Mouse (Mus musculus) neural tube, embryonic 13.5 days (tissue): ENCODE results near the gene Rab3c. TPM values are rescaled to one million over a fixed set of nuclear protein-coding genes. Genes with fewer than 3 reads are reported as not detected.

ENCODE experiments used
- ATAC-seq: fragments of 200-750 bp; cut with Nextera tagmentation; 2 replicates; pipeline ENCODE4 v1.8.0; 2017; ENCODE audit warnings: low read depth, mild to moderate bottlenecking, moderate TSS enrichment, moderate library complexity
- H3K27ac ChIP-seq: fragments of 300-500 bp; sonication (generic); replicated peaks from 2 replicates; pipeline ENCODE4 v1.5.1; 2015; ENCODE audit warnings: moderate library complexity, mild to moderate bottlenecking, inconsistent platforms
- H3K27me3 ChIP-seq: fragments of 300-500 bp; sonication (generic); 2 replicates; pipeline ENCODE4 v1.6.1; 2015; ENCODE audit warnings: mild to moderate bottlenecking, inconsistent platforms
- H3K36me3 ChIP-seq: fragments of 300-500 bp; sonication (generic); 2 replicates; pipeline ENCODE4 v1.6.1; 2015; ENCODE audit warnings: mild to moderate bottlenecking, inconsistent platforms
- H3K4me1 ChIP-seq: fragments of 300-500 bp; sonication (generic); replicated peaks from 2 replicates; pipeline ENCODE4 v1.6.1; 2015; ENCODE audit warnings: inconsistent platforms
- H3K4me2 ChIP-seq: fragments of 300-500 bp; sonication (generic); 2 replicates; pipeline ENCODE4 v1.6.1; 2015; ENCODE audit warnings: inconsistent platforms, mild to moderate bottlenecking, moderate library complexity
- H3K4me3 ChIP-seq: fragments of 300-500 bp; sonication (generic); 2 replicates; pipeline ENCODE4 v1.5.1; 2015; ENCODE audit warnings: mild to moderate bottlenecking, inconsistent platforms
- H3K9ac ChIP-seq: fragments of 300-500 bp; sonication (generic); 2 replicates; pipeline ENCODE4 v1.6.1; 2015; ENCODE audit warnings: moderate library complexity, mild to moderate bottlenecking, inconsistent platforms
- H3K9me3 ChIP-seq: fragments of 300-500 bp; sonication (generic); 2 replicates; pipeline ENCODE4 v1.6.1; 2016; ENCODE audit warnings: inconsistent platforms
- WGBS: fragments of 180-500 bp; shearing (Covaris S2); methylation state at CpG from one replicate; pipeline ENCODE4 v1.1.7; 2015; 5-methylcytosine and 5-hydroxymethylcytosine counted together
- polyA plus RNA-seq: library from polyadenylated mRNA; unstranded; fragments of >200 nt; fragmentation: Nextera tagmentation; extraction: Ambion mirVana; gene quantifications from 2 replicates; pipeline ENCODE4 v1.2.1, GENCODE M21; 2015

Gene Rab3c
- polyA plus RNA-seq, 1 experiment from 2014 or later = 174 TPM

DNA sequence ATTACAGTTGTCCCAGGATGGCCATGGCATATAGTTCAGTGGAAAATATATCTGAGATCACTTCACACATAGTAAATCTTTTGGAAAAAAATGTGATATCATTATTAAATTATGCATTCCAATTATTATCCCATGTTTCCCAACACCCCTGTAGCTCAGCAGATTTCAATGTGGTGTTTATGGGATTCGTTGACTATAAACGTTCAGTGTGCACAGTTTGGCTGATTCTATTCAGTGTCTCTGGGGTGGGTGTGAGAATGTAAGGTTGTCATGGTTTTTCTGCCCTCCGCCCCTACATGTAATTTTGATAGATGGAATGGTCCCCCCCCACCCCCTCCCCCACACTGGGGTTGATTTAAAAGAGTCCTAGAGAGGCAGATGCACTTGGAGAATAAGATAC is 242.3 kb downstream of the Rab3c start:
- no peak for ATAC-seq

DNA sequence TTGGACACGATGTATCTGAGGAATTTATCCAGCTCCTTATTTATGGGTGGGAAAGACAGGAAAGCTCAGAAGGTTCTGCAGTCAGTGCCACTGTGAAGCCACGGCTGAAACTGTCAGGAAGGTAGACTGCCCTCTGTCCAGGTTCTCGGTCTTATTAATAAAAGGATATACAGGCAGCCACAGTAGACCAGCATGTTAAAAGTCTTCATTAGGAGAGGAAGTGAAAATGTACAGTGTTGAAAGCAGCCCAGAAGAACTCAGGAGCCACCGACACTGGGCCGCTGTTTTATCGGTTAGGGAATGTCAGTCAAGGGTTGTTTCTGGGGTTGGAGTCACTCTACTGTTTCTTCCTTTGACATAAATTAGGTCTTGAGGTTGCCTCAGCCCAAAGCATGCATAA is 245.9 kb downstream of the Rab3c start:
- 0 out of 2 replicates have a peak, but pooled peaks cover 6% of the 10 kb centered on the region for H3K4me1 ChIP-seq
- no peak overlapping the region for H3K4me2 ChIP-seq
- no peaks in the 10 kb centered on the region for H3K36me3 ChIP-seq
- H3K9me3 ChIP-seq = no peaks in the 10 kb centered on the region
- no peaks in the 10 kb centered on the region for H3K27me3 ChIP-seq
- H3K4me3 ChIP-seq = no peak overlapping the region
- no peak overlapping the region for H3K27ac ChIP-seq
- ATAC-seq = no peak
- no peak overlapping the region for H3K9ac ChIP-seq
- 79% methylated on average over 6 of the region's 6 CpGs for whole genome bisulfite sequencing

More for the DNA sequence above, 242.3 kb downstream of the Rab3c start:
- no peak overlapping the region for H3K4me3 ChIP-seq
- H3K27me3 ChIP-seq = no peaks in the 10 kb centered on the region
- 94% methylated on average over 3 of the region's 3 CpGs for WGBS
- H3K9me3 ChIP-seq = no peaks in the 10 kb centered on the region
- H3K9ac ChIP-seq = no peak overlapping the region
- no peak overlapping the region for H3K27ac ChIP-seq
- H3K4me2 ChIP-seq = no peak overlapping the region
- no peaks in the 10 kb centered on the region for H3K4me1 ChIP-seq
- H3K36me3 ChIP-seq = no peaks in the 10 kb centered on the region

DNA sequence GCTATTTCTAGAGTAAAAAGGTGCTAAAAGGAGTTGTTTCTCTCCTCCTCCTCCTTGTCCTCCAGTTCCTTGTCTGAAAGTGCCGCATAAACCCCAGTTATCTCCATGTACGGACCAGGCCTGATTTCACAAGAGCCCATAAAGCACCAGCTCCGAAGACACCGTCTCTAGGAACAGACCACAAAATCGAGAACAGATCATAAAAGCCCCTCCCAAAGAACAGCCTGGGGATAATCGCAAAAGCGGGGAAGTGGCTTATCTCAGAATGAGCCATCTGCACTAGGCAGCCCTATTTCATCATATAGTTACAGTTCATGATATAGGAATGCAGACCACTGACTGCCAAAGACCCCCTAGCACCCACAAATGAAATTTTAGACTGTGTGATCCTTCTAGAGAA is 246.8 kb downstream of the Rab3c start:
- H3K9me3 ChIP-seq = no peaks in the 10 kb centered on the region
- 70% methylated on average over 7 of the region's 7 CpGs for WGBS

DNA sequence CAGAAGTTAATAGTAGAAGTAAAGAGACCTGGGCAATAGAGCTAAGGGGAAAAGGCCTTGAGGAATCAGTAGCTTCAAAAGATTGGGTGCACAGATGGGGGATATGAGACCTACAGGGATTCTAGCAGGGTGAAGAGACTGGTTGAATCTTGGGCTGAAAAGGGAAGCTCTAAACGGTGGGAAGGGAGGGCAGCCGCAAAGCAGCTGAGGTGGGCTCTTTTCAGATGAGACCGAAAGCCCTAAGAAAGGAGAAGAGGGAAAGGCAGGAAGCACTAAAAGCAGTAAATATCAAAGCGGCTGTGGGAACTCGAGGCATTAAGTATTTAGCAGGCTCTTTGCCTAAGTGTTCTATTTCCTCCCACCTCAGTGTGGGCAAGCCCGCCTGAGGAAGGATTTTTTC is 248.9 kb downstream of the Rab3c start:
- no peaks in the 10 kb centered on the region for H3K27me3 ChIP-seq
- 0 out of 2 replicates have a peak, but pooled peaks cover 6% of the 10 kb centered on the region for H3K4me1 ChIP-seq
- WGBS = 6% methylated on average over 6 of the region's 6 CpGs
- H3K4me2 ChIP-seq = no peak overlapping the region
- H3K36me3 ChIP-seq = no peaks in the 10 kb centered on the region
- H3K4me3 ChIP-seq = no peak overlapping the region
- 0 out of 2 replicates have a peak overlapping the region, but pooled peaks have one; percentile 9 for H3K27ac ChIP-seq
- H3K9ac ChIP-seq = no peak overlapping the region
- H3K9me3 ChIP-seq = no peaks in the 10 kb centered on the region
- no peak for ATAC-seq

More for the DNA sequence above, 246.8 kb downstream of the Rab3c start:
- Histone ChIP-seq H3K9ac (no peak overlapping the region), H3K4me3 (no peak overlapping the region), H3K36me3 (no peaks in the 10 kb centered on the region), H3K27me3 (no peaks in the 10 kb centered on the region), H3K4me2 (no peak overlapping the region), H3K4me1 (0 out of 2 replicates have a peak, but pooled peaks cover 6% of the 10 kb centered on the region), H3K27ac (no peak overlapping the region)
- no peak for ATAC-seq

DNA sequence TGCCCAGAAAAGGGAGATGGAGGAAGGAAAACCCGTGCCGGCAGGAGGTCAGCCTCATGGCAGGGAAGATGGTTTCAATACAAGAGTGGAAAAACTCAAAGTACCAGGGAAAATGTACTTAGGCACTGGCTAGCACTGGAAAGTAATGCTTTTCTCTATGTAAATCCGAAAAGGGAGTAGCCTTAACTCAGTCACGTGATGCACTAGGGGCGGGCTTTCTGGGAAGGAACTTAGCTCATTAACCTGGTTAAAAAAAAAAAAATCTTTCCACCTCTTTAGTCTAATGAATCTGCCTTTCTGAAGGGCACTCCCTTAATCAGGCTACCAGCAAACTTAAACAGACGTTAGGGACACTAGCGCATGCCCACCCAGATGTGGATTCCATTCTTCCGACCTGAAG is 249.7 kb downstream of the Rab3c start:
- Histone ChIP-seq H3K27ac (no peak overlapping the region), H3K36me3 (no peaks in the 10 kb centered on the region), H3K9ac (no peak overlapping the region), H3K4me2 (no peak overlapping the region), H3K9me3 (no peaks in the 10 kb centered on the region), H3K27me3 (no peaks in the 10 kb centered on the region), H3K4me1 (0 out of 2 replicates have a peak, but pooled peaks cover 6% of the 10 kb centered on the region), H3K4me3 (no peak overlapping the region)
- WGBS = 73% methylated on average over 8 of the region's 8 CpGs
- no peak for ATAC-seq

GRCm38 (mm10) chr13:110024381-110025161 is 256.2 kb downstream of the Rab3c start:
- H3K27ac ChIP-seq = no peak overlapping the region
- H3K4me3 ChIP-seq = no peak overlapping the region
- 83% methylated on average over 10 of the region's 10 CpGs for WGBS
- H3K27me3 ChIP-seq = no peaks in the 10 kb centered on the region
- H3K4me2 ChIP-seq = no peak overlapping the region
- no peaks in the 10 kb centered on the region for H3K36me3 ChIP-seq
- H3K9me3 ChIP-seq = no peaks in the 10 kb centered on the region
- no peak overlapping the region for H3K9ac ChIP-seq
- no peak for ATAC-seq
- peaks cover 4% of the 10 kb centered on the region for H3K4me1 ChIP-seq

DNA sequence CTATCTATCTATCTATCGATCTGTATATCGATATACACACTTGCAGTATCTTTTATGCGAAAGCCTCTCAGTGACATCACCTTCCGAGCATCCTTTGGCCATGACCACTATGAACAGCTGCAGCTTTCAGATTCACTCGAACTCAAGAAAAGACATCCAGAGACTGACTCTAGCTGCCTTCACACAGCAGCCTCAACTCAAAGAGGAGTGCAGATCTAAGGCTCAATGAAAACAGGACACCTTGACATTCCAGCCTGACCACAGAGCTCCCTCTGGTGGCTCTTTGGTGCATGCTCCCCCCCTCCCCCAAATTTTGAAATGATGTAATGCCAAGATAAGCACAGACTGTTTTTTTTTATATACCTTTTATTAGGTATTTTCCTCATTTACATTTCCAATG is 257.8 kb downstream of the Rab3c start:
- Histone ChIP-seq H3K36me3 (no peaks in the 10 kb centered on the region), H3K27me3 (no peaks in the 10 kb centered on the region), H3K27ac (no peak overlapping the region), H3K9me3 (no peaks in the 10 kb centered on the region), H3K4me3 (no peak overlapping the region), H3K9ac (no peak overlapping the region), H3K4me2 (no peak overlapping the region), H3K4me1 (peaks cover 14% of the 10 kb centered on the region)
- WGBS = 85% methylated on average over 5 of the region's 5 CpGs
- ATAC-seq = no peak

DNA sequence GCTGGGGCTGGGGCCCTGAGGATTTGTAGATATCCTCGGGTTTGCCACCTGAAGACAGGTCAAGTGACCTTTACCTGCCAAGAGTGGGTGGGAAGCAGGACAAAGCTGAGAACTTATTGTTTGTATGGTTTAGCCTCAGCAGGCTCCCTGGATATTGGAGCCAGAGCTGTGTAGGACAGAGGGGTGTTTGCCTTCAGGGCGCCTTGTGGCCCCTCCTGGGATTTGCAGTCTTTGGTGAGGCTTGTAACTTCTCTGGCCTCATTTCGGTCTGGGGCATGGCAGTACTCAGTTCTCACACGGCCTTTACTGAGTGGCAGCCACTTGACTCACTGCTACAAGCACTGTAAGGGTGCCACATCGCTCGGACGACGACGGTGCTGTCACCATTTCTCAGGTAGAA is 261.0 kb downstream of the Rab3c start:
- ATAC-seq = peak; percentile 29; the same call in 1 of the 2 replicates
- Histone ChIP-seq H3K27ac (0 out of 2 replicates have a peak overlapping the region, but pooled peaks have one; percentile 84), H3K36me3 (no peaks in the 10 kb centered on the region), H3K9ac (peak overlapping the region; percentile 73; the same call in 1 of the 2 replicates), H3K9me3 (no peaks in the 10 kb centered on the region), H3K4me3 (peak overlapping the region; percentile 39), H3K27me3 (no peaks in the 10 kb centered on the region; the same call in 1 of the 2 replicates), H3K4me1 (peaks cover 14% of the 10 kb centered on the region), H3K4me2 (peak overlapping the region; percentile 83)
- 31% methylated on average over 9 of the region's 9 CpGs for WGBS

- WGBS = 2% methylated on average over 20 of the region's 20 CpGs
- H3K27ac ChIP-seq = peak overlapping the region; percentile 84
- peak overlapping the region; percentile 83 for H3K4me2 ChIP-seq
- H3K4me3 ChIP-seq = peak overlapping the region; percentile 39
- no peaks in the 10 kb centered on the region for H3K9me3 ChIP-seq
- peaks cover 14% of the 10 kb centered on the region for H3K4me1 ChIP-seq
- no peaks in the 10 kb centered on the region; the same call in 1 of the 2 replicates for H3K27me3 ChIP-seq
- H3K9ac ChIP-seq = peak overlapping the region; percentile 73
- H3K36me3 ChIP-seq = no peaks in the 10 kb centered on the region
- peak; percentile 59 for ATAC-seq
Measured at GRCm38 (mm10) chr13:110018941-110019743, 261.7 kb downstream of the Rab3c start.

- H3K9me3 ChIP-seq = no peaks in the 10 kb centered on the region
- H3K9ac ChIP-seq = peak overlapping the region; percentile 73
- H3K4me2 ChIP-seq = peak overlapping the region; percentile 83
- 1% methylated on average over 17 of the region's 17 CpGs for WGBS
- H3K27me3 ChIP-seq = no peaks in the 10 kb centered on the region; the same call in 1 of the 2 replicates
- H3K4me1 ChIP-seq = peaks cover 14% of the 10 kb centered on the region
- H3K36me3 ChIP-seq = no peaks in the 10 kb centered on the region
- peak overlapping the region; percentile 84 for H3K27ac ChIP-seq
- ATAC-seq = peak; percentile 81
- H3K4me3 ChIP-seq = peak overlapping the region; percentile 39
Measured at GRCm38 (mm10) chr13:110018431-110018901, 262.3 kb downstream of the Rab3c start.

GRCm38 (mm10) chr13:110012029-110012428 is 268.8 kb downstream of the Rab3c start:
- H3K27me3 ChIP-seq = no peaks in the 10 kb centered on the region; the same call in 1 of the 2 replicates
- H3K27ac ChIP-seq = no peak overlapping the region
- no peak for ATAC-seq
- H3K4me2 ChIP-seq = no peak overlapping the region
- no peak overlapping the region for H3K9ac ChIP-seq
- no peaks in the 10 kb centered on the region for H3K36me3 ChIP-seq
- H3K9me3 ChIP-seq = no peaks in the 10 kb centered on the region
- WGBS = 75% methylated on average over 4 of the region's 4 CpGs
- peaks cover 12% of the 10 kb centered on the region for H3K4me1 ChIP-seq
- no peak overlapping the region for H3K4me3 ChIP-seq

DNA sequence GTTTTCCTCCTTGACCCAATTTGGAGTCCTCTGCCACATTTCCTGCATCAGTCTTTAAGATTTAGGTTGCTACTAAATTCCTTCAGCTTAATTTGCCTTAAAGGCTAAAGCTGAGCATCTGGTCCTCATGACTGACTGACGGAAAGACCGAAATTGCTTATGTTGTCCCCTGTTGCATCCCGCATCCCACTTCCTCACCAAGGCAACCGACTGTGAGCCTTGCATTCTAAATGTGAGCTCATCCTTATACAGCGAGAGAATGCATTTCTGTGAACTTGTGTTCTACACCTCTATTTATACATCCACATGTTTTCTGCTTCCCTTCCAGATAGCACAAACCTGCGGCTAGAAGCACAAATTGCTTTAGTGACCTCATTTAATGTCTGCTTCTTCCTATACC is 269.9 kb downstream of the Rab3c start:
- 68% methylated on average over 6 of the region's 6 CpGs for WGBS
- Histone ChIP-seq H3K27ac (no peak overlapping the region), H3K9me3 (no peaks in the 10 kb centered on the region), H3K4me2 (no peak overlapping the region), H3K9ac (no peak overlapping the region), H3K27me3 (no peaks in the 10 kb centered on the region; the same call in 1 of the 2 replicates), H3K4me1 (peaks cover 12% of the 10 kb centered on the region), H3K36me3 (no peaks in the 10 kb centered on the region), H3K4me3 (no peak overlapping the region)
- ATAC-seq = no peak
